Mouse (Mus musculus): ENCODE data around the gene Pias4.
A peak's percentile ranks its signal among the peaks of the same experiment; 100 is the strongest.

GRCm38 (mm10) chr10:81152609-81153008, 15.1 kb downstream of the Pias4 start:
- TF ChIP-seq USF1 (IDR thresholded peaks at IDR 0.05; ENCODE audit: low read depth): no peak
- TF ChIP-seq CEBPB (IDR thresholded peaks at IDR 0.05; ENCODE audit: insufficient read depth, poor library complexity, severe bottlenecking): no peak
- peak; percentile 27 for TF ChIP-seq POLR2A (IDR thresholded peaks at IDR 0.05; ENCODE audit: insufficient read length, low read depth)
- TF ChIP-seq MYOG (IDR thresholded peaks at IDR 0.05; ENCODE audit: control insufficient read depth in 1 of 3, insufficient read depth in 1 of 3, insufficient read length in 2 of 3, low read depth in 2 of 3): no peak
- TF ChIP-seq REST (IDR thresholded peaks at IDR 0.05; ENCODE audit: insufficient read depth, insufficient read length): no peak
- no peak for TF ChIP-seq TCF3 (IDR thresholded peaks at IDR 0.05; ENCODE audit: insufficient read length, low read depth)
- TF ChIP-seq POLR2AphosphoS2 (IDR thresholded peaks at IDR 0.05; ENCODE audit: insufficient read length, low read depth): peak; percentile 92
- no peak for TF ChIP-seq MAX (IDR thresholded peaks at IDR 0.05; ENCODE audit: low read depth)

Measured in myocyte (in vitro differentiated cells).